Mouse (Mus musculus) liver, adult 2 months (tissue): Measurements from ENCODE around the gene Gm5901.

ENCODE experiments used
- CTCF ChIP-seq: fragments of 200-500 bp; IDR thresholded peaks from 2 replicates; pipeline ENCODE4 v1.5.1; 2011; ENCODE audit warnings: low read depth, low read length, control low read depth
- POLR2A ChIP-seq: fragments of 200-500 bp; IDR thresholded peaks from 2 replicates; pipeline ENCODE4 v1.6.1; 2011; ENCODE audit warnings: low read length, control low read depth; ENCODE audit not compliant: insufficient read depth; ENCODE audit errors: extremely low read depth

DNA sequence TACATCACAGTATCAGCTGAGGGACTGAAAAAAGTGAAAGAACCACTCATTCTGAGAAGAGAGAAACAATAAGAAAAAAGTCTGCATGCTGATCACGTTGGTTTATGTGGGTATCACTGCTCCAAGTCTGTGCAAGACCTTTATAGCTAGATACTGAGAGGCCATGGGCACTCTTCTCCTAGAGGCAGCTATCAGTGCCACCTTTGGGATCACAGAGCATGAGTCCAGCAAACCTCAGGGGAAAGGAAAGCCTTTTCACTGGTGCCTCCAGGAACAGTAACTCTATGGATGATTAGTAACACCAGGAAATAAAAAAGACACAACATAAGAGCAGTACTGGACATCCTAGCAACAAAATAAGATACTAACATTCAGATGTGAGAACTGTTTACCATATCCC is 32.7 kb upstream of the Gm5901 start, which contains the start of gene Olfr691:
- TF ChIP-seq CTCF: no peak
- no peak for TF ChIP-seq POLR2A
